Mouse (Mus musculus): ENCODE data around the gene Emsy.

The Emsy gene

DNA sequence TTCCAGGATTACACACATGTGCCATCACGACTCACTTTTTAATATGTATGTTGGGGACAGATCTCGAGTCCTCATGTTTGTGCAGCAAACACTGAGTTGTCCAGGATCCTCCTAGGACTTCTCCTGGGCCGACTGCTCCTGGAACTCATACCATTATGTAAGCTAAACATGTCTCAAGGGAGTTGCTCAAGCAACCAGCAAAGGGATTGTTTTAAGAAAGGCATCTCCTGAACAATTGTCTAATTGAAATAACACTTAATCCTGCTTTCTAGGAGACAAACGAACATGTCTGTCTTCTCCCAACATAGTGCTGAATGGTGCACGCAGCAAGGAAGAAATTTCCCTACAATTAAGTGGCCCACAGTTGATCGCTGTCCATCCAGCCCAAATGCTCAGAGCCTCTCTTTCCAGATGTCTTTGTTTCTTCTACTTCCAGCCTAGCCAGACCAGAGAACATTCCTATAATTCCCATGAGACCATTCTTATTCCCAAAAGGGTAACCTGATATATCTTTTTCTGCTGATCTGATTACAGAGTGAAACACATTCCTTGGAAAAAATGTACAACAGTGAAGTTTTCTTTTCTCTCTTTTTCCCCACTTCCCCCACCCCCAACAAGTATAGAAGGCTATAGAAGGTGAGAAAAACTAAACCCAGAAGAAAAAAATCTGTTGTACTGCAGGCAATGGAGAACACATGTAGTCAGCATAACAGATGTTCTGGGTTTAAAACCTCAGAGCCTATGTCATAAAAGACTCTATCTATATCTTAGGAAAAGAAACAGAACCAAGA is 11.6 kb upstream of the Emsy start:
- no peak for DNase-seq (ENCODE audit: low spot score in 2 of 2)

DNA sequence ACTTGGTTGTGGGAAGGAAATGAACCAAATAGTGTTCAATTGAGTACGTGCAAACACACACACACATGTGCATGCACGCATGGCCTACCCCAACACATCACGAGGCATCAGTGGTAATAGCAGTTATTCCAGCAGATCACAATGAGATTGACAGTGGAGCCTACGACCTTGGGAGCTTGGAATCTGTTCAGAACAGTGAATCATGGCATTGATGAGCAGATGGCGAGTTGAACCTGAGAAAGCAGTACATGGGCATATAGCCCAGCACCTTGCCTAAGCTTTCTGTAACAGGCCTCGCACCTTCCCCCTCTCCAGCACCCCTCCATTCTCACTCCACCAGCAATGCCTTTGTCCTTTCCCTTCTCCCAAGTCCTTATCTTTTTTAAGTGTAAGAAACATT is 9.1 kb upstream of the Emsy start:
- no peak for DNase-seq (ENCODE audit: low spot score in 2 of 2)

DNA sequence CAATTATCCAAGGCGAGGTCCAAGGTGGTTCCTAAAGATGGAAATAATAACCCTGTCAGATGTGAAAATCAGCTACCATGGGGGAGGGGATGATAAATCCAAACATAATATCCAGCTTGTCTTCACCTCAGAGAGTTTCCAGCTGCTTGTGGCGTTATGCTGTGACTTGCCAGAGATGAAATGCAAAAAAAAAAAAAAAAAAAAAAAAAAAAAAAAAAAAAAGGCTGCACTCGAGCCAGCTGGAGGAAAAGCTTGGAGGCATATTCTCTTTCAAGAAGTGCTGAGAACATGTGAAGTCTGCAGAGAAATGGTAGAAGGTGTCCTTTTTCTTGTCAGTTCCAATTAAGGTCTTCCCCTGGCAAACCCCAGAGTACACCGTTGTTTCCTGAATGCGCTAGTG is 8.6 kb upstream of the Emsy start:
- no peak for DNase-seq (ENCODE audit: low spot score in 2 of 2)

DNA sequence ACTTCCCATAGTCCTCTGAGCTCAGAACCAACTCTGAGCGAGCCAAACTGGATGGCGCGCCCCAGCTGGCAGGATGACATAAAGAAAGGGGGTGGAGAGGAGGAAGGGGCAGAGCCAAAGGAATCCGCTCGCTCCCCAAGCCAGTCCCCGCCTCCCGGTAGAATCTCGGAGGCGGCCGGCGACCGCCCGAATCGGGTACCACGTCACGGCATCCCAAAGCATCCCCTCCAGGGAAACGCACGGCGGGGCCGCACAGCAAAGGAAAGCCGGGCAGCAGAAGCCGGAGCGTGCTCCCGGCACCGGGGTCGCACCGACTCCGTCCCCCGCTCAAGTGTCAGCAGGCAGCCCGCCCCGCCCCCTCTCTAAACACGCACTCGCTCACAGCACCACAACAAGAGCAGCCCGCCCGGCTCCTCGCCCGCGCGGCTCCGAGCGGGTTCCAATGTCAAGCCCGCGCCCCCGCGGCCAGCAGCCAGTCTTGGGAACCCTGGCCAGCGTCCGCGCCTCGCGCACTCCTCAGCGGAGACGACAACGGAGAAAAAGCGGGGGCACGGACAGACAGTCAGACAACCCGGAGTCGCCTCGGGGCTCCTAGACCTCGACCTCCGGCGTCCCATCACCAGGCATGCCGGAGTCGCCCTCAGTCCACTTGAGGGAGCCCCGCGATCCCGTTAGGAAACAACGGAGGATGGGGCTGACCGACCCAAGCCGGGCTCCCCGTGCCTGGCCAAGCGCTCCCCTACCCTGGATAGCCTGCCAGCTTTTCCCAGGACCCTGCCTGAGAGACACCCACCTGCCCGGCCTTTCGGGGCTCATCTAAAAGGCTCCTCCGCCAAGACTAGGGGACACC is 677 bp downstream of the Emsy start:
- peak; percentile 75 to 77 for DNase-seq (ENCODE audit: low spot score in 2 of 2)

DNA sequence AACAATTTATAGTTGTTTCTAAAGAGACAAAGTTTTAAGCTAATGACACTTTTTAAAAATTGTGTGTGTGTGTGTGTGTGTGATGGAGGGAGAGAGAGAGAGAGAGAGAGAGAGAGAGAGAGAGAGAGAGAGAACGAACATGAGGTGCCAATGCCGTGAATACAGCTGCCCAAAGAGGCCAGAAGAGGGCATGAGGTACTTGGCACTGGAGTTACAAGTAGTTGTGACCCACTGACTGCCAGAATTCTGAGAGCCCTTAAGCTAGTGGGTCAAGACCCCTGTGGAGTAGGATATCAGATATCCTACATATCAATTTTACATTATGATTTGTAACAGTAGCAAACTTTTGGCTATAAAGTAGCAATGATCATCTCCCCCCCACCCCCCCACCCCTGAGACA is 4.9 kb downstream of the Emsy start:
- no peak for DNase-seq (ENCODE audit: low spot score in 2 of 2)

DNA sequence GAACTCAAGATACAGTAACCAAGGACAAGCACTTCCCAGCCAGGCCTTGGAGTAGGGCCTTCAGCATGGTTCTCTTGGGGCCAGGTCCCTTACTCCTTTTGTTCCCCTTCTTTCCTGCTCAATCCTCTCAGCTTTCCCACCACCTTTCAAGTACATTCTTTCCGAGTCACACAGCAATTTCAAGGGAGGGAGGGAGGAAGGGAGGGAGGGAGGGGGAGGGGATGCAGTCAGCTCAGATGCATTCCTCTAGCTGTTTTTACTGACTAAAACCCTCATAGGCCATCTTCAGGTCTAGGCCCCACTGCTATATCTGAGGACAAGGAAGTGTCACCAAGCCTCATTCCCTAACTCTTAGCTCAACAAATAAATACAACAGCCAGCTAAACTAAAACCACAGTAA is 12.3 kb downstream of the Emsy start:
- no peak for DNase-seq (ENCODE audit: low spot score in 2 of 2)

DNA sequence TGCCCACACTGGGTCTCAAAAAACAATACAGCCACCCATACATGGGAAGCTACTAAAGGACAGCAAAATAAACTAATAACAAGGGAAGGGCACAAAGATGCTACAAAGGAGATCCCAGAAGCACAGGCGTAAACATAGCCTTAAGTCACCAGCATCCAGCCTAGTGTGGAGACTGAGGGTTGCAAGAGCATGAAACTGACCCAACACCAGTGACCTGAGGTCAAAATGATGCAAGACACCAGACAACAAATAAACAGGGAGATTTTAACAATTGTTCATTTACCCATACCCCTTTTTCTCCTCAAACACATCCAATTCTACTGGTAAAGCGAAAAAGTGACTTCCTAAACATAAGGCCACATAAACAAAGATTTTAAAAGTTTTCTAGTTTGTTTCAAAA is 20.0 kb downstream of the Emsy start:
- DNase-seq (ENCODE audit: low spot score in 2 of 2): no peak

DNA sequence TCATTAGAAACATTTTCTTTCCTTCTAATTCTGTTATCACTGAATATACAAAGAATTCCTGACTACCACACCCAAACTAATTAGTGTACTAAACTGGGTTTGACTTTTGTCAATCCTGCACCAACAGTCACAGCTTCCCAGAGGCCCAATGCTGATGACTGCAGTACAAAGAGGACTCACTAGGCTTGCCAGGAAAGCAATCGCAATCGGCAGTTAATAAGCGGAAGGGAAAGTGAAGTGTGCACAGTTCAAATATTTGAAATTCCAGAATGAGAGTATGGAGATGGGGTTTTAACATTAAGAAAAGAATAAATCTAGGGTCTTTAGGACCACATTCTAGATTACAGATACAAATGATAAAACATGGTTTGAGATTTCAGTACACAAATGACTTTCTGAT is 23.6 kb downstream of the Emsy start:
- no peak for DNase-seq (ENCODE audit: low spot score in 2 of 2)

DNA sequence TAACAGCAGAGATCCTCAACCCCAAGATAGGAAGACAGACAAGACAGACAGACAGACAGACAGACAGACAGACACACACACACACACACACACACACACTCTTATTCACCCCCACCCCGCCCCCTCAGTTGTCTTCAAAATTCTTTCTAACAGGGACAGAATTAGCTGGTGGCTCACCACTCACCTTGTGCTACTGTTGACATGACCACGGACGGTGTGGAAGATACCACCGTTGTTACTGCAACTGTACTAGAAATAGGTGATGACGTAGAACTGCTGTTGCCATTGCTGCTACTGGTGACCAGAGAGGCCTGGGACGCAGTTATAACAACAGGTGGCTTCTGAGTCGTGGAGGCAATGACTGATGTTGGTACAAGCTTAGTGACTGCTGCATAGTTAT is 26.6 kb downstream of the Emsy start:
- DNase-seq (ENCODE audit: low spot score in 2 of 2): no peak

DNA sequence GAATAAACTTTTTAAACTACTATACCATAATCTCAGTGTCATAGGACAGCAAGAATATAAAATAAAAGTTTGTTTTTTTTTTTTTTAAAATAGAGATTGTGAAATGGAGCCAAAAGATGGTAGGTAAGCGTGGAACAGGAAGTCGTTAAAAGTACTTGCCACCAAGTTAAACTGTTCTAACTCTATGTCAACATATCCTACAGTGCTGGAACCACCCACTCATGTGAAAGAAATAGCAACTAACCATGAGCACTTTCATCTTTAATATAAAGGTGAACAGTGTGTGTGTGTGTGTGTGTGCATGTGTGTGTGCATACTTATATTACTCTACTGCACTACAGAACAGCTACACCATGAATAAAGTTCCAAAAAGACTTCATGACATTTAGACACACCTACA is 38.8 kb downstream of the Emsy start:
- DNase-seq (ENCODE audit: low spot score in 2 of 2): no peak

DNA sequence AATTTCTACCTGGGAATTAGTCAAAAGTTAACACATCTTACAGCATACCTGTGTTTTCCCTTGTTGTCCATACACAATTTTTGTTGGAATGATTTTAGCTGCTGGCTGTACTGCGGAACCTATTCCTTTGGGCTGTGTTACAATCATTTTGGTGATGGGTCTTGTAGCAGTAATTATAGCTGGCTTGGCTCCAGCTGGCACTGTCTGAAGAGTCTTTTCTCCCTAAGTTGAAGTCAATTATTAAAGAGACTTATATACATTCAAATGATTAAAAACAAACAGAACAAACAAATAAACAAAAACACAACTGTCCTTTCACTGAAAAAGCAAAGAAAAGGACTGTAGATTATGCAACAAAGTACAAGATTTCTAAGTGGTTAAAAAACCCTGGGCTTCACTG is 43.6 kb downstream of the Emsy start:
- no peak for DNase-seq (ENCODE audit: low spot score in 2 of 2)

DNA sequence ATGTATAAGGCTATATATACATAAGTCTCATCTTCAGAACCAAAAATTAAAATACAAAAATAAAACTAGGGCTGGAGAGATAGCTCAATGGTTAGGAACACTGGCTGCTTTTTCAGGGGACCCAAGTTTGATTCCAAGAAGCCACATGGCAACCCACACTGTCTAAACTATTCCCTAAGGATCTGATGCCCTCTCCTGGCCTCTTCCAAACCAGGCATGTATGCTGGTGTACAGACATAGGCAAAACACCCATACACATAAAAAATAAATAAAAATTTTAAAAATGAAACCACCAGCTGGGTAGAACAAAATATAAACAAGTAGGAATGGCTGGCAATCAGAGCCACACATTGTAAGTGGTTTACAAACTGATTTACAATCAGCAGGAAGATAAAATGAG is 48.1 kb downstream of the Emsy start:
- DNase-seq (ENCODE audit: low spot score in 2 of 2): no peak

DNA sequence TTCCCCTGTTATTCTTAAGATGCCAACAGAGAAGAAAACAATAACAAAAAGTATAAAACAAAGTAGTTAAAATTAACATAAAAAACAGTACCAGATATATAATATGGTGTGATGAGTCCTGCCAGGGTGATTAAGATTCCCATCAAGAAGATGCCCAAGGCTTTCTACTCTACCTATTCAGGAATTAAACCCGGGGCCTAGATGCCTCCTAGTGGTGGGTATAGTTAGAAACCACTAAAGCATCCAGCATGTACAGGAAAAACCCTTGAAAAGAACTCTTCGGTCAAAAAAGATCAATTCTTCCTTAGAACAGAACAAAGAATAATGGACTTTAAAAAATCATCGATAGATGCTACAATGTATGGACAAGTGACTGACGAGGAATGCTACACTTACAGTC is 49.4 kb downstream of the Emsy start:
- DNase-seq (ENCODE audit: low spot score in 2 of 2): no peak

DNA sequence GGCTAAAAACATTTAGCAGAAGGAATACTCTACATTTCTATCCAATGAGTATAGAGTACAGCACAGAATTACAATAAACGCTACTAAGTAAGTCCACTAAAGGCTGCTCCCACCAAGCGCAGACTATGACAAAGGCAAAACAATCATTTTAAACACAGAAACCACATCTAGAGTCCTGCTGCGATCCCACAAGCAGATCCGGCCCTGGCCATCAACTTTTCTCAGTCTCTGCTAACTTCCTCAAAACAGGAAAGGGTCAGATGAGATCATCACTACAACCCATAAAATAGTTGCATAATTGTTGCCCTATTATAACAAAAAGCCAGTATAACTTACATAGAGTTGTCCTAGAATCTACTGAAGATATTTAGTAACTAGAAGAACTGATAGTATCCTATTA is 54.9 kb downstream of the Emsy start:
- no peak for DNase-seq (ENCODE audit: low spot score in 2 of 2)

DNA sequence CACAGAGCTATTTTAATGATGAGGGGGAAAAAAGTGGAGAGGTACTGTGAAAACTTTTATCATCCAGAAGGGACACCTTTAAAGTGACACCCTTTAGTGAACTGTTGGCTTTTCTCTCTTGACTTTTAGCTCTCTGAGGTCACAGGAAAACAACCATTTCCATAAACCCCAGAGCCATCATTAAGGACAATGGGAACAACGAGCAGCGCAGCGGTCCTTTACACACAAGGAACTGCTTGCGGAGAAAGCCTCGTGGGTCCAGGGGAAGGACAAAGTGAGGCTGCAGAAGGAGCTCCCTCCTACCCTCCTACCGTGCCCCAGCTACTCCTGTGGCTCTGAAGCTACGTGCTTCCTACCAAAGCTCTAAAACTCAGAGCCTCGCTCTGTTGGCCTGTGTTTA is 59.2 kb downstream of the Emsy start:
- no peak for DNase-seq (ENCODE audit: low spot score in 2 of 2)

DNA sequence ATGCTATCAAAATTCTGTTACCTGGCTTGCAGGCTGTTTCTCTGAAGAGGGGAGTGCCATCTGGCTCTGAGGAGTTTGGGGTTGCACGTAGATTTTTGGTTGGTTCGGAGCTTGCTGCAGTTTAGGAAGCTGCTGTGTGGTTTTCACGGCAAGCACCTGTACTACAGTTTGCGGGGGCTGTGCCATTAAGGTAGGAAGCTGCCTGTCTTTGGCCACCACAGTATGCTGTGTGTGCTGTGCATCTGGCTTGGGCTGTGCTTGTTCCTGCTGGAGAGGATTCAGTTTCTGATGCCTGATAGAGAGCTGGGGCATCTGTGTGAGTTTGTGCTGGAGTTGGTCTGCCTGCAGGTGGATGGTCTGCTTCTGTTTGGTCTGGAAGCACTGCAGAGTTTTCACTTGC is 61.9 kb downstream of the Emsy start:
- DNase-seq (ENCODE audit: low spot score in 2 of 2): no peak

DNA sequence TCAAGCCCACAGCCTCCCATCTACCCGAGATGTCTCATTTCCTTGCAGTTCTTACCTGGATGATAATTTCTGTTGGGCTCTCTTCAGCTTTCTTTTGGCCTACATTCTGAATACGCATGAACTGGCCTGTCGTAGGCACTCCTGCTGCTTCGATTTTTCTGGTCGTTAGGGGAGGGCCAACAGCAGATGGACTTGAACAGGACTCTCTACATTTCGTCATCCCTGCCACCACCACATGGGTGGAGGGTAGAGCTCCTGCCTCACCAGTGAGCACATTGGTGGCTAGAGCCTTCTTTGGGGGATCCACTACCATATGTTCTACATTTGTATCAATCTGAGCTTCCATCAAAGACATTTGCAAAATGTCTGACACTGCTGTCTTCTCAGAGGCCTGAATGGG is 63.3 kb downstream of the Emsy start:
- DNase-seq (ENCODE audit: low spot score in 2 of 2): no peak

DNA sequence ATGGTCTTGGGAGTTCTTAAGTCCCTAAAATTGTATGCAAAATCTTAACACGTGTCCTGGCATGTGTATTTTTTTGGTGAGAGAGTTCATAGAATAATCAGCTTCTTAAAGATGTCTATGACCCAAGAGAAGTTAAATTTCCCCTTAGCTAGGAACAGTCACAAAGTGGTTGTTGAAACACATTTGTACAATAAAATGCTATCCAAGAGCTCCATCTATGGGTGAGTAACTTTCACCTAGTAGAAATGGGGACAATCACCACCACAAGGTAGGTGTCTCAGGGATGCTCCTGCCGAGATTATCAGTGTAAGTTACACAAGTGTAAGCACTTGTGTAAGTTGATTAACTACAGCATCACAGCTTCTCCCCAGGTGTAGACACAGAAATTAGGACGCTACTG is 67.6 kb downstream of the Emsy start:
- DNase-seq (ENCODE audit: low spot score in 2 of 2): no peak

DNA sequence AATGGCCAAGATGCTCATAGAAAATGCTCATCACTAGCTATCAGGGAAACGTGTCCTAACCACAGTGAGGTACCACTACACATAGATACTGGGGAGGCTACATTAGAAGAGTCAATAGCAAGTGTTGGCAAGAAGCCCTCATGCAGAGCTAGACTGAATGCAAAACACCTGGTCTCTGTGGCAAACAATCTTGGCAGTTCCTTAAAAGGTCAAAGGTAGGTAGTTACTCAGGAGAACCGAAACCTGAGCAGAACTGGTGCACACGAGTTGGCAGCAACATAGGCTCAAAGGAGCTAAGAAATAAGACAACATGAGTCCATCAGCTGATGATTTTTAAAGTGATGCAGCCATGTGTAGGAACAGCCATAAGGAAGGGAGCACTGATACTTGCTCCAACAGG is 70.3 kb downstream of the Emsy start:
- DNase-seq (ENCODE audit: low spot score in 2 of 2): no peak

DNA sequence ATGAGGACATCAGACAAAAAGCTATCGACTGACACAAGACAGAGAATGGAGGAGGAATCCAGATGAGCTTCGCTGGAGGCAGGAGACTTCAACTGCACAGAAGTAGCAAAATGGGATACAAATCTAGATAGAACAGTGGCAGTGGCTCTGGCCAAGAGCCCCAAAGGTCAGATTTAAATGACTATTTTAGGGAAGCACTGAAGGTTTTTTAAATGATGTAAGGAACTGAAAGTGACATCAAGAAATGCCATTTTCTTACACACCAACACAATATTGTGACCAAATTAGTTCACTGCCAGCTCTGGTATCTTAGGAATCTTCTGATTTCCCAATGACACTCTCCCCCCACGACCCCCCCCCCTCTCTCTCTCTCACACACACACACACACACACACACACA is 72.0 kb downstream of the Emsy start:
- no peak for DNase-seq (ENCODE audit: low spot score in 2 of 2)

DNA sequence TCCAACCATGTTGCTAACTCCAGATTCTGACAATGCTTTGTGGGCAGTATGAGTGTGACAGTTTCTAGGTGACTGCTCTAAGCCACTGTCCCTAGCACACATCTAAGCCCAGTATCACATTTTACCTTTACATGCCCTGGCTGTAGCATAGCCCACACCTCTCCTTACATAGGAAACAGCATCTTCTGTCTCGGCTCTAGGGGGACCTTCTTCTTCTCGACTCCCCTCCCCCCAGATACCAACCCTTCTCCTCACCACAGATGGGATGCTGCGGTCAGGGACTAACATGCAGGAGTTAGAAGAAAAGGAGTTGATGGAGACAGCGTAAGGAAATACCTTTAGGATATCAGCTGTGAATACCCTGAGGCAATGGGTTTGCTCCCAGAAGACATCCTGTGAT is 75.3 kb downstream of the Emsy start:
- no peak for DNase-seq (ENCODE audit: low spot score in 2 of 2)

DNA sequence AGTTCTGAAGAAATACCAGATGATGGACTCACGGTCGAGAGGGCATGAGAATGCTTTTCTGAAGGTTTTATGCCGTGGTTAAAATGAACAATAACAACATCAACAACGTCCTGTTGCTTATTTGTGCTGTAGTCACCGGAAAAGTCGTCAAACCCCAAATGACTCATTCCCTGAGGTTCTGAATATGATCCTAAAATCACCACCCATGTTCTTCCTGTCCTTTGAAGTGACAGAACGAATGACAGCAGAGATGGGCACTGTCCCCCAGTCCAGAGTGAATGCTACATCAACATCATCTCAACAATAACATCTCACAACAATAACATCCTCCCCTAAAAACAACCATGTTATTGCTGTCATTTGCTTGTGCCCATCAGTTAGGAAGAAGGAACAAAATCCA is 76.1 kb downstream of the Emsy start:
- DNase-seq (ENCODE audit: low spot score in 2 of 2): no peak

DNA sequence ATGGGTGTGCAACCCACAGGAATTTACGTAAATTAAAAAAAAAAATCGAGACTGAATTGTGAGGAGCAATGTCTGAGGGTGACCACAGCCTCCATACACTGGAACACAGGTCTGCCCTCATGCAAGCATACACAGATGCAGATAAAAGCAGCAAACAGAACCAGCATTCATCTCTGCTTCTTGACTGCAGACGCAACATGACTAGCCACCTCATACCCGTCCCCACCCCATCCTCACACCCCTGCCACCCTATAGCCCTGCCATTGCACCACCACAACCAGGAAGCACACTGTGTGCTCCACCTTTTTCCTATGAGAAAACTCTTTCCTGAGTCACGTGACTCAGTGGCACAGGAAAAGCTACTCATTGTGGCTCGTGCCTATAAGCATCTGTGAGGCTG is 76.9 kb downstream of the Emsy start:
- DNase-seq (ENCODE audit: low spot score in 2 of 2): no peak

All from right cerebral cortex, postnatal 36 days (tissue).